Mouse (Mus musculus) forebrain, postnatal 0 days (tissue): ENCODE results near the gene Il17ra. TPM values are rescaled to one million over a fixed set of nuclear protein-coding genes. Genes with fewer than 3 reads are reported as not detected.

Experiments used
- ATAC-seq: fragments of 200-750 bp; cut with Nextera tagmentation; 2 replicates; pipeline ENCODE4 v1.8.0; 2017; ENCODE audit warnings: mild to moderate bottlenecking, moderate library complexity
- DNase-seq: peaks from one replicate; pipeline ENCODE4 v3.0.0-alpha.2; 2015
- H3K27ac ChIP-seq: fragments of 300-500 bp; sonication (generic); 2 replicates; pipeline ENCODE4 v1.5.1; 2014; ENCODE audit warnings: low read depth, mild to moderate bottlenecking, antibody characterized with exemption, low read length, moderate library complexity, mixed read lengths
- H3K27me3 ChIP-seq: fragments of 300-500 bp; sonication (generic); 2 replicates; pipeline ENCODE4 v1.6.1; 2014; ENCODE audit warnings: mild to moderate bottlenecking, low read length, mixed read lengths; ENCODE audit not compliant: insufficient read depth
- H3K36me3 ChIP-seq: fragments of 300-500 bp; sonication (generic); 2 replicates; pipeline ENCODE4 v1.6.1; 2014; ENCODE audit warnings: mild to moderate bottlenecking, moderate library complexity; ENCODE audit not compliant: insufficient read depth
- H3K4me1 ChIP-seq: fragments of 300-500 bp; sonication (generic); 2 replicates; pipeline ENCODE4 v1.6.1; 2014; ENCODE audit warnings: antibody characterized with exemption; ENCODE audit not compliant: insufficient read depth
- H3K4me2 ChIP-seq: fragments of 300-500 bp; sonication (generic); 2 replicates; pipeline ENCODE4 v1.6.1; 2014; ENCODE audit warnings: low read depth, mild to moderate bottlenecking, moderate library complexity
- H3K4me3 ChIP-seq: fragments of 300-500 bp; sonication (generic); 2 replicates; pipeline ENCODE4 v1.5.1; 2014; ENCODE audit warnings: low read depth, low read length, mixed read lengths
- H3K9ac ChIP-seq: fragments of 300-500 bp; sonication (generic); 2 replicates; pipeline ENCODE4 v1.6.1; 2014; ENCODE audit warnings: mild to moderate bottlenecking
- H3K9me3 ChIP-seq: fragments of 300-500 bp; sonication (generic); 2 replicates; pipeline ENCODE4 v1.6.1; 2016; ENCODE audit warnings: low read length
- CTCF ChIP-seq: sonication (generic); IDR thresholded peaks from 2 replicates; pipeline ENCODE4 v1.5.1; 2016; ENCODE audit warnings: antibody characterized with exemption, control low read depth, low read depth
- WGBS: fragments of 180-500 bp; shearing (Covaris S2); extraction: QIAGEN DNeasy Blood & Tissue Kit; methylation state at CpG from one replicate; pipeline ENCODE4 v1.1.7; 2014; 5-methylcytosine and 5-hydroxymethylcytosine counted together
- polyA plus RNA-seq: library from polyadenylated mRNA; unstranded; fragments of >200 nt; fragmentation: Nextera tagmentation; extraction: Ambion mirVana; gene quantifications from 2 replicates; pipeline ENCODE4 v1.2.1, GENCODE M21; 2015
- total RNA-seq: library from RNA; depleted of rRNA; stranded (reverse); fragments of >200 nt; gene quantifications from 2 replicates; pipeline ENCODE4 v1.2.3, GENCODE M21; 2014; rRNA removed

Il17ra gene
- total RNA-seq, result 2.5 and 4.2 TPM in 2 replicates
- 3.2 and 3.4 TPM in 2 replicates for polyA plus RNA-seq

DNA sequence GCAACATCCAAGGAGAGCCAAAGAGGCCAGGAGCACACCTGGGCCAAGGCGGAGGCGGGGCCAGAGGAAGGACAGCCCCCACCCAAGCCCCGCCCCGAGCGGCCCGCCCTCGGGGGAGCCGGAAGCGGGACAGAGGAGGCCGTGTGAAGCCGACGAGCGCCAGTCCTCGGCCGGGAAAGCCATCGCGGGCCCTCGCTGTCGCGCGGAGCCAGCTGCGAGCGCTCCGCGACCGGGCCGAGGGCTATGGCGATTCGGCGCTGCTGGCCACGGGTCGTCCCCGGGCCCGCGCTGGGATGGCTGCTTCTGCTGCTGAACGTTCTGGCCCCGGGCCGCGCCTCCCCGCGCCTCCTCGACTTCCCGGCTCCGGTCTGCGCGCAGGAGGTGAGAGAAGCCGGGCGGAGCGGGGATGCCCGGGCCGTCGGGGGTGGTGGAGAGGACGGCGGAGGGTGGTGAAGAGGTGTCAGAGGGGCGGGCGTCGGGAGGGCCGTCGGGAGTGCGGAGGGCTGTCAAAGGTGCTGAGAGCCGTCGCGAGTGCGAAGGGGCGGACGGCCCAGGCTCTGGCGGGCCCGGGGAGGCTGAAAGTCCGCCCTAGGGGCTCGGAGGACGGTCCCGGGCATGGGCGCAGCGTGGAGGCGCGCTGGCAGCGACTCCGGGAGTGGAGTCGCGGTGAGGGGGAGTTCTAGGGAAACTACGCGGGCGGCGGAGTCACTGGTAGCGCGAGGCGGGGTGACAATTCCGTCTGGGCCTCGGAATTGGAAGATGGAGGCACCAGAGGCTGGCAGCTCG lies at the start of gene Il17ra:
Gene Il17ra (plus strand): TSS at position 162 of the 786 bp plus-strand sequence.
- Histone ChIP-seq H3K4me3 (peak within 1 kb of the TSS; percentile 51), H3K27ac (no peak within 1 kb of the TSS), H3K9me3 (no peaks in the 10 kb centered on the region), H3K4me1 (no peaks in the 10 kb centered on the region), H3K9ac (peak within 1 kb of the TSS; percentile 49), H3K4me2 (peak within 1 kb of the TSS; percentile 53), H3K27me3 (peaks cover 17% of the 10 kb centered on the region), H3K36me3 (no peaks in the 10 kb centered on the region)
- ATAC-seq (peak; percentile 80), DNase-seq (peak; percentile 50)
- under 1% methylated on average over 90 of the region's 90 CpGs for WGBS
- no peak for TF ChIP-seq CTCF

DNA sequence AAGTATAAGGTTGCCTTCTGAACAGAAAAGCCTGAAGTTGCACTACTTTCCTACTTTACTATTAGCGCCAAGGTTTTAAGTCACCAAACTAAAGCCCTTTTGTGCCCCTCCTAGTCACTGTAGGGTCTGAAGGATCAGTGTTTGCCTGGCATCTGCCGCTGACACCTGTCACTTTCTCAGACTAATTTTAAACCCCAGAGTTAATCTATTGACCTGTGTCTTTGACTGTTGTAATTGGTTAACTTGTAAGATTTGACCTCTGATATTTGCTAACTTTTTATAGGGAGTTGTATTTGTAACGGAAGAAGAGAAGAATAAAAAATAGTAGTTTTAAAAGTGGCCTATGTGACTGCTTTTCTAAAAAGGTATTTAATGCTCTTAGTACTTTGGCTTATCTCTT lies 24.9 kb upstream of the Il17ra start:
- TF ChIP-seq CTCF, result no peak
- Histone ChIP-seq H3K4me1 (no peaks in the 10 kb centered on the region), H3K4me2 (no peak overlapping the region), H3K9me3 (no peaks in the 10 kb centered on the region), H3K27me3 (no peaks in the 10 kb centered on the region), H3K27ac (no peak overlapping the region), H3K4me3 (no peak overlapping the region), H3K36me3 (peaks cover 45% of the 10 kb centered on the region), H3K9ac (no peak overlapping the region)
- DNase-seq, result no peak
- ATAC-seq, result no peak
- WGBS, result 89% methylated on average over 3 of the region's 3 CpGs

DNA sequence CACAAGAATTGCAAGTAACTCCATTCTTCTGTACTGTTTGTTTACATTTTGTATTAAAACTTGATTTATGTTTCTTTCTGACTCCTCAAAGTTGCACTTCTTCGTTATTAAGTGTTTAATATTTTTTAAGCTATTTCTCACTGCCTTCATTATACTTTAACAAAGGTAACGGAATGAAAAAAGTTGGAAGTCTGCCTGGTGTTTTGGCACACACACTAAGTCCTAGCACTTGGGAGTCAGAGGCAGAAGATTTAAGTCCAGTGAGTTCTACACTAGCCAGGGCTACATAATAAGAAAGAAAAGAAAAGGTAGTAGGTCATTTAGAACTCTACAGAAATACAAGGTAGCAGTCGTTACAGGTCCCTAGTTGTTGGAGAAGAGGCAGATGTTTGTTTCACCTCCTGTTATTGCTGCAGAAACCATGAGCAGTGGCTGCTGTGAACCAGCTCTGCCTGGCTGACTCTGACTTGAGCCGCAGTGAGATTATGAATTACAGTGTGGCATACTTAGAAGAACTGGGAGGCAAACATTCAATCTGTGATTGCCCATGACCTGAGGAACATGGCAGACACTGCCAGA lies 20.8 kb upstream of the Il17ra start:
- WGBS, result 66% methylated on average over 4 of the region's 4 CpGs
- H3K27me3 ChIP-seq, result no peaks in the 10 kb centered on the region
- H3K4me1 ChIP-seq, result no peaks in the 10 kb centered on the region
- DNase-seq, result no peak
- no peak overlapping the region for H3K9ac ChIP-seq
- no peak overlapping the region for H3K4me2 ChIP-seq
- no peak overlapping the region for H3K27ac ChIP-seq
- H3K9me3 ChIP-seq, result no peaks in the 10 kb centered on the region
- H3K4me3 ChIP-seq, result no peak overlapping the region
- TF ChIP-seq CTCF, result no peak
- H3K36me3 ChIP-seq, result peaks cover 30% of the 10 kb centered on the region
- ATAC-seq, result no peak

DNA sequence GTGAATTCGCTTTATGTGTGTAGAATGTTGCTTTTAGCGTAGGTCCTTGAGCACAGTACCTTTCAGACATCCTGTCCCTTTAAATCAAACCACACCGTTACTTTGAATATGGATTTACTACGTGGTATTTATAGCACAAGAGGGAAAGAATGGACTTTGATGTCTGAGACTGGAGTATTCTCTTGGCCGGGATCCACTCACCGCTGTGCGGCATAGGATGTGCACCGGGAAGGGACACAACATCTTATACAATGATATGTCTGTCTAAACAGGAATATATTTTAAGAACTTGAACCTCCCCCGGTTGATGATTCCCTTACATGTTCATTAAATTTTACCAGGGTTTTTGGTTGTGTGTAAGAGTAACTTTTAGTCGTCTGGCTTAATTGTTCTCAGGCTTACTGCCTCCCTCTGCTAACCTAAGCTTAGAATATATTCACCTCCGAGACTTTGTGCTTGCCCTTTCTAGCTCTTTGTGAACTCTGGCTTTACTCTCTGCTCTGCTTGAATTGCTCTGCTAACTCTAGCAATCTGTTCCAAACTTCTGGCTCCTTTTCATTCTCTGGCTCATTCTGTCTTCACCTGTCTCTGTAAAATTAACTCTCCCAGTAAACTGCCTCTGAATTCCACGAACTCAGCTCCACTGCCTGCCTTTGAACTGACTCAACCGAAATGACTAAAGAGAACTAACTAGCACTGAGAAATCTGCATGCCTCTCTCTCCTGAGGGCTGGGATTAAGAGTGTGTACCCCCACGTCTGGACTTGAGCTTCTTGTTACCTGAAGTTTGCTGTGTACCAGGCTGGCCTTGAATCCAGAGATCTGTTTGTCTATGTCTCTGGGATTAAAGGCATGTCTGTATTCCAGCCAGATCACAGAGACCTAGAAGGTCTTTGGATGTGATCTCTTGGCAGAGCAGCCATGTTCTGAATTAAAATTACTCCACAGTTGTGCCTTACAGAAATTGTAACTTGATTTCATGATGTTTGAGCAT lies 19.4 kb upstream of the Il17ra start:
- ATAC-seq (no peak), DNase-seq (no peak)
- Histone ChIP-seq H3K27ac (no peak overlapping the region), H3K27me3 (no peaks in the 10 kb centered on the region), H3K9me3 (no peaks in the 10 kb centered on the region), H3K4me1 (no peaks in the 10 kb centered on the region), H3K36me3 (peaks cover 21% of the 10 kb centered on the region), H3K4me2 (no peak overlapping the region), H3K9ac (no peak overlapping the region), H3K4me3 (no peak overlapping the region)
- WGBS, result 70% methylated on average over 14 of the region's 14 CpGs
- TF ChIP-seq CTCF, result no peak

DNA sequence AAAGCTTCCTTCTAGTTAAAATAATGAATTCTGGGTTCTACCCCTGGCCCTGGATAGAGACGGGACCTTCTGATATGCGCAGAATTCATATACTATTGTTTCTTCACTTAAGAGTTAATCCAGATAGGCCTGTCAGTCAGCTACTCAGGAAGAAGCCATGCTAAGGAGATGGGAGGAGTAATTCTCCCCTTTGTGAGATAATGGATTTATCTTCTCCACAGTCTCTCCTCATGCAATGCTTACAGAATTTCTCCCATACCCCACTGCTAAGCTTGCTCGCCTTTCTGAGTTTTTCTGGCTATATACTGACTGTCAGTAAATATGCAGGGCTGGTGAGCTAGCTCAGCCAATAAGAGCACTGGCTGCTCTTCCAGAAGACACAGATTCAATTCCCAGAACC lies 12.8 kb upstream of the Il17ra start:
- H3K4me3 ChIP-seq, result no peak overlapping the region
- no peak for DNase-seq
- H3K27me3 ChIP-seq, result no peaks in the 10 kb centered on the region

DNA sequence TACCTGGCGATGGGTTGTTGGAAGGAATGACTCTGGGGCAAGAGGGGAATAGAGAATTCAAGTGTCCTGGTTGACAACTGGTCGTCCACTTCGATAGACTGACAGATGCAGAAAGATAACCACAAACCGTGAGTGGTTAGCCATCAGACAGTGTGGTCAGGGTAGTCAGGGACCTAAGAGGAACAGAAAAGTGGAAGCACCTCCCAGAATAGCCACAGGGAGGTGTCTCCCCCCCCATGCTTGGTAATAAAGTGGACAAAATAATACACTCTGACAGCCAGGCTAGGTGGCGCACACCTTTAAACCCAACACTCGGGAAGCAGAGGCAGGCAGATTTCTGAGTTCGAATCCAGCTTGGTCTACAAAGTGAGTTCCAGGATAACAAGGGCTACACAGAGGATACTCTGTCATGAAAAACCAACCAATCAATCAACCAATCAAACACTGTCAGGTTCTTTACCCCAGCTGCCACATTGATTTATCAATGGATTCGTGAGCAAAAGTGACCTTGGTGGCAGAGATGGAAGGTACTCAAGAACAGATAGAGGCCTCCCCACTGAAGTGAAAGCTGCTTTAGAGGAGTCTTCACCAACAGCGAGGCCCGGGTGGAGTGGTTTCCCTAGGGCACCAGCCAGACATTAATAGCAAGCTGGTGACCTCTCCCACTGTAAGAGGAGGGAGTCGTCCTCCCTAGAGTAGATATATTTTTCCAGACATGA lies 10.5 kb upstream of the Il17ra start:
- 92% methylated on average over 11 of the region's 11 CpGs for WGBS
- no peaks in the 10 kb centered on the region for H3K4me1 ChIP-seq
- H3K9ac ChIP-seq, result no peak overlapping the region
- TF ChIP-seq CTCF, result no peak
- no peak overlapping the region for H3K4me2 ChIP-seq
- DNase-seq (no peak), ATAC-seq (no peak)
- H3K27me3 ChIP-seq, result no peaks in the 10 kb centered on the region
- H3K27ac ChIP-seq, result no peak overlapping the region
- H3K9me3 ChIP-seq, result no peaks in the 10 kb centered on the region
- H3K36me3 ChIP-seq, result no peaks in the 10 kb centered on the region
- H3K4me3 ChIP-seq, result no peak overlapping the region

More for the DNA sequence above, 12.8 kb upstream of the Il17ra start:
- no peak for ATAC-seq
- Histone ChIP-seq H3K9me3 (no peaks in the 10 kb centered on the region), H3K36me3 (no peaks in the 10 kb centered on the region), H3K4me1 (no peaks in the 10 kb centered on the region), H3K27ac (no peak overlapping the region), H3K4me2 (no peak overlapping the region), H3K9ac (no peak overlapping the region)
- TF ChIP-seq CTCF, result no peak
- 89% methylated on average over 3 of the region's 3 CpGs for WGBS
